Mouse (Mus musculus) kidney, adult 18-20 months (tissue): Measurements from ENCODE around the gene Zfp36l2.

Experiments used
- DNase-seq: peaks from one replicate; pipeline ENCODE4 v3.0.0; 2021

Gene Zfp36l2

GRCm38 (mm10) chr17:84175196-84175595 is 12.6 kb downstream of the Zfp36l2 start:
- DNase-seq = no peak

GRCm38 (mm10) chr17:84167377-84167776 is 20.4 kb downstream of the Zfp36l2 start:
- DNase-seq = no peak

GRCm38 (mm10) chr17:84166135-84166860 is 21.4 kb downstream of the Zfp36l2 start:
- DNase-seq = no peak

GRCm38 (mm10) chr17:84165735-84166134 is 22.0 kb downstream of the Zfp36l2 start:
- no peak for DNase-seq

- no peak for DNase-seq
Observed at GRCm38 (mm10) chr17:84164146-84164545, 23.6 kb downstream of the Zfp36l2 start.

GRCm38 (mm10) chr17:84163066-84163785 is 24.5 kb downstream of the Zfp36l2 start:
- DNase-seq = no peak

GRCm38 (mm10) chr17:84162211-84162760 is 25.5 kb downstream of the Zfp36l2 start:
- no peak for DNase-seq

- no peak for DNase-seq
Observed at GRCm38 (mm10) chr17:84161231-84161854, 26.4 kb downstream of the Zfp36l2 start.

GRCm38 (mm10) chr17:84158891-84159290 is 28.9 kb downstream of the Zfp36l2 start:
- no peak for DNase-seq

- no peak for DNase-seq
Observed at GRCm38 (mm10) chr17:84158461-84158795, 29.3 kb downstream of the Zfp36l2 start.

- peak; percentile 59 for DNase-seq
Observed at GRCm38 (mm10) chr17:84157743-84158460, 29.8 kb downstream of the Zfp36l2 start.

- peak; percentile 88 for DNase-seq
Observed at GRCm38 (mm10) chr17:84156748-84157742, 30.7 kb downstream of the Zfp36l2 start.

- peak; percentile 61 for DNase-seq
Observed at GRCm38 (mm10) chr17:84156227-84156573, 31.5 kb downstream of the Zfp36l2 start.

GRCm38 (mm10) chr17:84155516-84156226 is 32.1 kb downstream of the Zfp36l2 start:
- no peak for DNase-seq

- no peak for DNase-seq
Observed at GRCm38 (mm10) chr17:84155029-84155338, 32.8 kb downstream of the Zfp36l2 start.

- DNase-seq = no peak
Observed at GRCm38 (mm10) chr17:84154302-84155028, 33.3 kb downstream of the Zfp36l2 start.

- no peak for DNase-seq
Observed at GRCm38 (mm10) chr17:84152976-84153786, 34.6 kb downstream of the Zfp36l2 start.

- no peak for DNase-seq
Observed at GRCm38 (mm10) chr17:84152206-84152975, 35.4 kb downstream of the Zfp36l2 start.

- DNase-seq = no peak
Observed at GRCm38 (mm10) chr17:84151306-84151705, 36.4 kb downstream of the Zfp36l2 start.
